Mouse (Mus musculus) kidney, postnatal 10 days (tissue): Measurements from ENCODE around the gene Tmem45a2.
"Not testable (repeated sequence)": the region's sequence is repeated elsewhere in the genome, so short reads cannot be mapped to it uniquely, and the experiment has no call there.

Experiments used
- DNase-seq: peaks from one replicate; pipeline ENCODE4 v3.0.0; 2021; ENCODE audit warnings: mixed read lengths

The Tmem45a2 gene

DNA sequence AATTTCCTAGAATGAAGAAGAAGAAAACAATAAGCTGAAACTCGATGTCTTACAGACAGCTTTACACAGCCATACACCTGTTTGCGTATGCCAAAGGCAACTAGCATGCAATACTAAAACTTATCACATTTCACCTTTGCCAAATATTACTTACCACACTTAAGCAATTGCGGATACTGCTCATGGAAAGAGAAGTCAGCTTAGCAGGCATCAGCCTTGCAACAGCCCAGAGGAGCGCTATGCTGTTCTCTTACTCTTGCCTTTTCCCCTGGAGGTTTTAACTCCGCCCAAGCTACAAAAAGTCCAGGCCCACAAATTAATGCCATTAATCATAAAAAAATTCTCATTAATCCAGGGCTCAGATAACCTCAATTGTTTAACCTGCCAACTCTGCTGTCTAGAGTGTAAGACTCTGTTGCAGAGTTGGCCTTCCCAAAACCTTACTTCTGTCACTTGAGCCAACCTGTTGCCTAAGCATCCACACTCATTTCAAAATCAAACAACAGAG is at the start of gene Tmem45a2:
TSS of gene Tmem45a2 (minus strand) at position 241 of the 508 bp plus-strand sequence.
- no peak for DNase-seq

DNA sequence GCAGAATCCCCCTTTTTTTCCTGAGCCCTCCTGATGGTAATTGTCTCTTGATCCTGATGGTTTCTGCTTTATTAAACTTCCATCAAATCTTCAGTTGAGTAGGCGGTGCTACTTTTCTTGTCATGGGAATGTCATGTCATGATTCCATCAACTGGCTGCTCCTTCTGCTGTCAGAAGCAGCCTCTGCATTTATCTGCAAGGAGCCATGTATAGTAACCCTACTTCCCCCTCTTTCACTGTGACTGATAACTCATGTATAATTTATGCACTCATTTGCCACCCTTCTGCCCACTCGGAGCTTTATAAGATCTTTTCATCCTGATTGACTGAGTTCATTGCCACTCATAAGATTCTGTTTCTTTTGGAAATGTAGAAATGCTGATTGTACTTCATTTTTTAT is 46.4 kb upstream of the Tmem45a2 start:
- no peak for DNase-seq

DNA sequence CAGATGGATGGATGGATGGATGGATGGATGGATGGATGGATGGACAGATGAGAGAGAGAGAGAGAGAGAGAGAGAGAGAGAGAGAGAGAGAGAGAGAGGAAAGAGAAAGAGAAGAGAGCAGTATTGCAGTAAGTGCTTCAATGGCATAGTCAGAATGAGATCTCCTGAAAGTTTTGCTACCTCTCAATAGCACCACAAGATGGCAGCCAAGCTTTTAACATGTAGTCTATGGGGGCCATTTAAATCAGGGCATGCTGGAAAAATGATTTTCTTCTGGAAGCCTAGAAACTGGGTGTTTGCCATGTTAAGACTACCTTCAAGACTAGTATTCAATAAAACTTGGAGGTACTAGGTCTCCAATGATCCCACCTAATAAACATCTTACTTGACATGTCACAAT is 44.9 kb upstream of the Tmem45a2 start:
- peak; percentile 13 for DNase-seq

DNA sequence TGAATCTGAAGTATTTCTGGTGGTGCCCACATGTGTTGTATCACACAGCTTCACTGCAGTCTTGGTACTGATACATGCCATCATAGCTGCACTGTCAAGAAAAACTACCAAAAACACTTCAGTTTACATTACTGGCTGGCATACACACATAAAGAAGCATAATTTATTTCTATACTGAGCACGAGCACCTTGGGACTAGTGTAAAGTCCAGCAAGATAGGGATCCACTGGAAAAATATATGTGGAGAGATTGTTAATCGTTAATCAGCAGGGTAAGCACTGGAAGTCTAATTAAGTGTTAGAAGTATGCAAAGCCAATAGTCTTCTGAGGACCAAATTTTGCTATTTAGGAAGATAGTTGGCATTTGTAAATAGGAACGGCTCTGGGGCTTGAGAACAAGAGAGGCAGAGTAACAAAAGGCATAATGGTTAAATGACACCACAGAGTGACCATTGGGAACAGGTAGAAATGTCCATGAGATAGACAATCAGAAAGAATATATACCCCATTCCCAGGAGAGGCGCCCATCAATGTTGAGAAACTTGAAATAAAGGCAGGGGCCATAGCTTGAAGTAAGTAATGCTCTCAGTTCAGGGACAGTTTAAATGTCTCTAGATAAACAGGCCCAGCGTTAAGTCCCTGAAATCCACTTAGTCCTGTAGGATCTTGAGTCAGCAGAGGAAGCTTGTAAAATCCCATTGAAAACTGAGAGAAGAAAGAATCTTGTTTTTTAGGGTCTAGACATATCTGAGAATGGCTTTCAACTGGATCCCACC is 35.2 kb upstream of the Tmem45a2 start:
- DNase-seq = no peak

DNA sequence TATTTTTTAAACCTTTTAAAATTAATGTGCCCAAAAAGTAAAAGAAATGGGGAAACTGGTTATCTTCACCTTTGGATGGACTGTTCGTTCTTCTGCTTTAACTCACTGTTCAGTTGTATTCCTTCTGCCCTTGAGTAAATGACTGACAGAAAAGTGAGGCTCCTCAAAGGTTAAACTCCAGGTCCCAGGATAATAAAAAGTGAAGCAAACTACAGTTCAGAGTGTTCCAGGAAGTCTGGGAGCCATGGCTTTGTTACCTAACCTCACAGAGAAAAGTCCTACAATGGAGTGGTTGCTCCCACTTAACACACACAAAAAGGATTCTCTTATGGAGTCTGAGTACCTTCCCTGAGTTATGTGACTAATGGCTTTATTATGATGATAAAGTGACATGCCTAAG is 30.0 kb upstream of the Tmem45a2 start:
- no peak for DNase-seq

DNA sequence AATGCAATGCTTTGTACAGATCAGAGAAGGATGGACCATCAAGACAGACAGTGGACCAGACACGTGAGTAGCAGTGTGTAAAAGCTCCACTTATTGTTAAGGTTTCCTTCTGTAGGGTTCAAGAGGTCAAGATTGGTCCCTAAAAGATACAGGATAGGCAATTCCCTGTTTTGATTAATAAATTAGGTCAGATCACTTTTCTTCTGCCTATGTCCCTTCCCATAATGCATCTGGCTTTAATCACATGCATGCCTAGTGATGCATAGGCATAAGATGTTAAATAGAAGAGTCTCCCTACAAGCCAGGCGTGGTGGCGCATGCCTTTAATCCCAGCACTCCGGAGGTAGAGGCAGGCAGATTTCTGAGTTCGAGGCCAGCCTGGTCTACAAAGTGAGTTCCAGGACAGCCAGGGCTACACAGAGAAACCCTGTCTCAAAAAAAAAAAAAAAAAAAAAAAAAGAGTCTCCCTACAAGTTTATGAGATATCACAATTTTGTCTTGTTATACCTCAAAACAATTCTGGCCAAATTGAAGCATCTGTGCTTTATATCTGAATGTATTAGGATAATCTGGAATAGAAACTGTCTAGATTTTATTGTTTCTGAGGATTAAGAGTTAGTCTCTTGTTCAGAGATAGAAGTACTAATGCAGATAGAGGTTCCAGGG is 28.5 kb upstream of the Tmem45a2 start:
- DNase-seq = no peak

DNA sequence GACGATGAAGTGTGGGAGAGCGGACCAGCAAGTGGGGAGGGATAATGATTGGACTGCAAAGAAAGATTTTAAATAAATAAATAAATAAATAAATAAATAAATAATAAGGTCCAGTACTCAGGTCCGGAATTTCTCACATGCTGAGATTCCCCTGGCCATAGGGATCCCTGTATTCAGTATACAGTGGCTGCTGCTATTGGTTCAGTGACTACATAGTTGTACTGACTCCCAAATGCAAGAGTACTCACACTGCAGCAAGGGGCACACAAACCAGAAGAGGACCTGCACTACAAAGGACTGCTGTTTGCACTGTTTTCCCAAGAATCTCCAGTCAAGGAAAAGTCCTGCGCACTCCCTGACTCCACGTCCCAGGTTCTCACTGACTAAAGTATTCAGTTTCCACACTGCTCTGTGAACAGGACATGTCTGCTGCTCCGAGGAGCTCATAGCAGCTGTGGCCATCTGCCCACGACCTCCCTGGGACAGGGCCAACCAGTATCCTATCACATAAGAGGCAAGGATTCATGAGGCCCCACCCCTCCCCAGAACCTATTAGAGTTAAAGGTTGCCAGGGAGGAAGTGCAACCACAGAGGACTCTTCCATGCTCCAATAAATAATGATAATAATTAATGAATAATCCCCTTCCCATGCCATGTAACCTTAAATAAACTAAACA is 27.4 kb upstream of the Tmem45a2 start:
- DNase-seq = peak; percentile 47

DNA sequence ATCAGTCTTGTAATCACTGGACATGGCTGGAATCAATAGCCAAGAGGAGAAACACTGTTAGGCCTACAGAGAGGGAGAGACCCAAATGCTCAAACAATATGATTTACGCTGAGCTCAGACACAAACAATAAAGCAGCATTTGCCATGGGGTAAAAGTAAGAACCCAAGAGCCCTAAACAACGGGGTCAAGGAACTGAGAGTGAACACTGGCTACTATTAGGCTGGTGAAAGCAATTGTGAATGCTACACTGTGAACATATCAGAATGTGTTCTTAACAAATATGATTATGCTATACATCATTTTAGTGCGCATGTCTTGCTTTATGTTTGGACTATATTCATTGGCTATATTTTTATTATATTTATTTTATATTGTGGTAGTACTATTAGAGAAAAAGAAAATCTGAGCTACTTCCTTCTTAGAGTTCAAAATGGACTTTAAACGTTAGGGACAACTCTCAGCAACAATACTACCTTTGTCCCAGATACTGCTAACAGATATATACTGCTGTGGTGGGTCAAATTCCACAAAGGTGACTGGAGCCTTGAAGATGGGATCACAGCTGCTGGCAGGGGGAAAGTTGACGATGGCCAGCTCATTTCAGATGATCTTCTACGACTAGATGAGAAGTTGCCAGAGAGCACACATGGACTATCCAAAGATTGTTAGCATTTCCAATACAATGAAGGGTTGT is 21.9 kb upstream of the Tmem45a2 start:
- DNase-seq = no peak

DNA sequence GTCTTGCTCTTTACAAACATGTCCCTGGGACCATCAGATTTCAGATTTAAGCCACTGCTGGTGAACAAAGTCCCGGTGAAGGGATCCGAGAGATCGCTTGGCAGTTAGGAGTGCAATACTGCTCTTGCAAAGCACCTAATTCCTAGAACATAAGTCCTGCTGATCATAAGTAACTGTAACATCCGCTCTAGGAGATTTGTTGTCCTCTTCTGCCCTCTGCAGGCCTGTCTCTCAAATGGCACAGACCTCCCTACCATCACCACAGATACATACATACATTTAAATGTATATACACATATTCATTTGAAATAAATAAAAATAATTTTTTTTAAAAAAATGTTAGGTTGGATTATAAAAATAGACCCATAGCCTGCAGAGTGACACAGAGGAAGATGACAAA is 21.3 kb upstream of the Tmem45a2 start:
- peak; percentile 58 for DNase-seq

DNA sequence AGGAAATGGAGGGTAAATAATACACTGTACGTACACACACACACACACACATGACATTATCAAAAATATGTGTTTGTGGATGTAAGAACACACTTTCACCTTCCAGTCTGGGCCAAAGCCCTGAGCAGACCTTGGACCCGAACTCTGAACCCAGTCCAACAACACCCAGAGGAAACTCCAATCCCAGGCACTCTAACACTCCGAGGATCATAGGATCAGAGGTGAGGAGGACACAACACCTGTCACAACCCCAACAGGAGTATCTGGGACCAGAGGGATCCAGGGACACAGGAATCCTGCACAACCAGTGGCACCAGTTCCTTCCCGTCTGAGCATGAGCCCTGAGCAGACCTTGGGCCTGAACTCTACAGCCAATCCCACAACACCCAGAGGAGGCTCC is 8.4 kb upstream of the Tmem45a2 start:
- DNase-seq = no peak

DNA sequence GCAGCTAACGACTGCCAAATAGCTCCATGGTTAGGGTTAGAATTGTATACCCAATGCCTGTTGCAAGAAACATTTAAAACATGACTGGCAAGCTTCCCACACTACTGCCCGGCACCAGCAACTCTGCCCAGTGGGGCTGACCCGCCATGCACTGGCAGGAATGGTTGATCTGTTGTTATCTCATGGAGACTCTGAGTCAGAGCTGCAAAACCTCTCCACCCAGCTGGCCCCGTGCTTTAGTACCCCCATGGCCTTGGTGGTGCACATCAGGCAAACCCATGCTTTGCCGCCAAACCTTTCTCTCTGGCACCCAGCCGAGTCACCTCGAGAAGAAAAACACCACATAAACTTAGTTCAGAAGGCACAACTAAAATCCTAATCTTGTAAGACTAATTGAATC is 4.8 kb upstream of the Tmem45a2 start:
- no peak for DNase-seq

DNA sequence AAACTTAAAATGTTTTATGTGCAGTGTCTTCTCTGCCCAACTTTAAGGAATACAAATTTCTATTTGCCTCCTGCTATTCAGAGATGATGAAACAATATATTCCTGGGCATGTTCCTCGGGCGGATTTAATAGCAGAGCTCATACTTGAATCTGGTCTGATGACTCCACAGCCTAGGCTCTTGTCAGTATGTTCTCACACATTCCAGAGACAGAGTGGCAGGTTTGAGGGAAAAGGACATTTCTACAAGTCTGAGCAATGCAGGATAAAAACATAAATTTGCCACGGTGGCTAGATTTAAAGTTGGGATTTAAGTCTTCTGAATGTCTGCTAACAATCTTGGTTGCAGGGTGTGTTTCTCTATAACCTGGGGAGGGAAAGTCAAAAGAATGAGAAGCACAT is 9.1 kb downstream of the Tmem45a2 start:
- DNase-seq = no peak

DNA sequence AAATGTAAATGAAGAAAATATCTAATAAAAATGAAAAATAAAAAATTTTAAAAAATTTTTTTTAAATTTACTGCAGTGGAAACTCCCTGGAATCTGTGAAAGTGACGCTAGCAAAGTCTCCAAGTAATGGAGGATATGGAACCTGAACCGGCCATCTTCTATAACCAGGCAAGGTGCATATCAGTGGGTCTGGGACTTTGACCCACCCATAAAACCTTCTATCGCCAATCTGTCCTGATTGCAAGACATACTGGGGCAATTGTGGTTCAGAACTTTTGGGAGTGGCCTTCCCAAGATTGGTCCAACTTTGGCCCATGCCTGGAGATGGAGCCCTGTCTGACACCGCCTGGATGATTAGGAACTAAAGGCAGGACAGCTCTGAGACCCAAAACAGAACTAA is 14.2 kb downstream of the Tmem45a2 start:
- no peak for DNase-seq

DNA sequence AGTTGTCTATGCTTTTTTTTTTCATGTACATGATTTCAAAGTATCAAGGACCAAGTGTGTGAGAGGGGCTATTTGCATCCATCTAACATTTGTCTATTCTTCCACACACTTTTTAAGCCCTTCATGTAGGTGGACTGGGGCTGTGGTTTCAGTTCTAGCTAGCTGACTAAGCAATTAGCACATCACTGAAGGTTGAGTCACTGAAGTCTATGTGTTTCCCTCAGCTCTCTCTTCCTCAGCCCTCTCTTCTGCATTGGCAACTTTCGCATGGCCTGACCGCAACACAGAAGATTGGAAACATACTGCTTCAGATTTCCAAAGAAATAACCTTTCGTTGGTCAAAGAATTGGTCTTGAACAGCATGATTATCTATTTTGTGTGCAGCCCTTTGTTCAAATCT is 21.2 kb downstream of the Tmem45a2 start:
- no peak for DNase-seq

DNA sequence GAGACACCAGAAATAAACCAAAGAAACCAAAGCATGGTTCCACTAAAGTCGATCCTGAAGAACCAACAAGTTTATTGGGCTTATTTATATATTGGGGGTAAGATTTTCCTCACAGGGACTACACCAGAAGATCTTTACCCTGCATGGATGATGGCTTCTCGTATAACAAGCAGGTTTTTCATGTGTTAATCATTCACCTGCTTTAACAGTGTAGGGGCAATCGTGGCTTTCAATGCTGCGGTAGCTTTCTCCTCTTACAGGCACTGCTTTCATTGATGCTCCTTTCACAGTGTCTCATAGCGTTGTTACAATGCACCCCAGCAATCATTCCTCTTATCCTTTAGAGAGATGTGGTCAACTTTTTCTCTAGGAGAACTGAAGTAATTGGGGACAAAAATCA is 32.6 kb downstream of the Tmem45a2 start:
- DNase-seq = no peak

DNA sequence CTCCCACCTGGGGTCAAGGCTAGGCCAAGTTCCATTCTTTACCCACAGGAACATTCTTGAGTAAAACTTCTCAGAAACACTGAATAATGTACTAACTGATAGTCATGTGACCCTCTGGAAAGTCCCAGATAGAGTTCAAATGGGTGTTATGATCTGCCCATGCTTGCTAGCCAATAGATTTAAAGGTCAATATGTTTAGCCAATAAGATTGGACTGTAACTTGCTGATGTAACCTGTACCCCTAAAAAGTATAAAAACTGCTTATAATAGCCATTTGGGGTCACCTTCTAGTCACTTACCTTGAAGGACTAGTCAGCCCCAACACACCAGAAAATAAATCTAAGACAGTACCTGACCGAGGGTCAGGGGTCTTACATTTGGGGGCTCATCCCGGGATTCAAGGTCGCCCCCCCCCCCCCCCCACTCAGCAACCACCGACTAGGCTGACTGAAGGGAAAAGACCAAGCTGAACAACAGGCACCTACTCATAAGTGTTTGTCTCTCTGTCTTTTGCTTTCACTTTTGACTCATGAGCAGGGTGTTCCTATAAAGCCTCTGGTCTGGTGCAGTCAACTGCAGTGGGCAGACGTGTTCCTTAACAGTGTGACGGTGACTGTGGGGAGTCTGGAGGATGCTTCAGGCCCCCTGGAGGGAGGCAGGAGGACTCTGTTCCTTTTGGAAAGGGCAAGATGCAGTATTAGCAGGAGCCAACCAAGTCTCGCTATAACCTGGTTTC is 40.9 kb downstream of the Tmem45a2 start:
- DNase-seq = no peak

DNA sequence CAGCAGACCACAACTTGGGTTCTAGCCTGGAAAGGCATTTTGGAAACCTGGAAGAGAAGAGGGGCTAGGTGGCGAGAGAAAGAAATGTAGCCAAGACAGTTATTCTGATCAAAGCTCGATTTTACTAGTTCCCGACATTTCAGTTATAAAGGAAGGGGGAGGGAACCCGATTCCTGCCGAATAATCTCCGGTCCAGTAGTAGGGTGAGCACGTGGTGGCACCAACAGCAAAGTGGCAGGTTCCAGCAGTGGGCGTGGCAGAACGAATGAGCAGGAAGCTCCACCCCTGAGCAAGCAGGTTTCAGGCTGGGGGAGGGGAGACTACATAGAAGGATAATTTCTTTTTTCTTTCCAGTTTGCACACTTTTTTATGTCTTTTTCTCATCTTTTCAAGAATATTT is 72.9 kb downstream of the Tmem45a2 start:
- not testable (repeated sequence) for DNase-seq
